Mouse (Mus musculus): ENCODE measurements around the gene Pfdn5. TPM values are rescaled to one million over a fixed set of nuclear protein-coding genes. Genes with fewer than 3 reads are reported as not detected.

The Pfdn5 gene
- polyA plus RNA-seq, 1 experiment = 476 TPM

GRCm38 (mm10) chr15:102370727-102371126, 44.8 kb downstream of the Pfdn5 start:
- Histone ChIP-seq H3K4me3 (no peak overlapping the region), H3K36me3 (ENCODE audit: control insufficient read depth, insufficient read depth) (no peaks in the 10 kb centered on the region), H3ac (ENCODE audit: control insufficient read depth, insufficient read length) (no peak overlapping the region), H3K4me2 (ENCODE audit: low read depth) (no peak overlapping the region), H3K79me2 (ENCODE audit: control insufficient read depth, insufficient read depth) (no peaks in the 10 kb centered on the region), H3K27me3 (ENCODE audit: control insufficient read depth, insufficient read depth, insufficient read length) (no peaks in the 10 kb centered on the region)
- TF ChIP-seq MAX (IDR thresholded peaks at IDR 0.05; ENCODE audit: low read depth) (no peak), SRF (IDR thresholded peaks at IDR 0.05; ENCODE audit: control insufficient read depth, insufficient read length, low read depth) (no peak), POLR2AphosphoS2 (IDR thresholded peaks at IDR 0.05; ENCODE audit: insufficient read length, low read depth) (no peak), USF1 (IDR thresholded peaks at IDR 0.05; ENCODE audit: low read depth) (no peak), TCF12 (IDR thresholded peaks at IDR 0.05; ENCODE audit: insufficient read depth, poor library complexity, severe bottlenecking) (no peak)

GRCm38 (mm10) chr15:102376453-102377162, 50.7 kb downstream of the Pfdn5 start:
- H3K36me3 ChIP-seq (ENCODE audit: control insufficient read depth, insufficient read depth) = no peaks in the 10 kb centered on the region
- H3K79me2 ChIP-seq (ENCODE audit: control insufficient read depth, insufficient read depth) = no peaks in the 10 kb centered on the region
- peak overlapping the region; percentile 89 for H3K4me2 ChIP-seq (ENCODE audit: low read depth)
- peak overlapping the region; percentile 29 for H3K4me3 ChIP-seq
- H3K27me3 ChIP-seq (ENCODE audit: control insufficient read depth, insufficient read depth, insufficient read length) = no peaks in the 10 kb centered on the region
- peak overlapping the region; percentile 12 for H3ac ChIP-seq (ENCODE audit: control insufficient read depth, insufficient read length)
- peak in 2 of 3 experiments; percentile 85 to 87 for TF ChIP-seq MYOG (IDR thresholded peaks at IDR 0.05; ENCODE audit: control insufficient read depth in 1 of 3, insufficient read depth in 1 of 3, insufficient read length in 2 of 3, low read depth in 2 of 3)
- TF ChIP-seq MYOD1 (IDR thresholded peaks at IDR 0.05; ENCODE audit: control insufficient read depth in 1 of 3, insufficient read length in 2 of 3, low read depth in 2 of 3) = peak in 2 of 3 experiments; percentile 67 to 93
- no peak for TF ChIP-seq E2F4 (IDR thresholded peaks at IDR 0.05; ENCODE audit: insufficient read depth)
- TF ChIP-seq REST (IDR thresholded peaks at IDR 0.05; ENCODE audit: insufficient read depth, insufficient read length) = peak; percentile 2
- no peak for TF ChIP-seq CEBPB (IDR thresholded peaks at IDR 0.05; ENCODE audit: insufficient read depth, poor library complexity, severe bottlenecking)
- no peak for TF ChIP-seq MAX (IDR thresholded peaks at IDR 0.05; ENCODE audit: low read depth)
- peak; percentile 97 for TF ChIP-seq POLR2AphosphoS2 (IDR thresholded peaks at IDR 0.05; ENCODE audit: insufficient read length, low read depth)
- TF ChIP-seq USF1 (IDR thresholded peaks at IDR 0.05; ENCODE audit: low read depth) = no peak
- TF ChIP-seq TCF3 (IDR thresholded peaks at IDR 0.05; ENCODE audit: insufficient read length, low read depth) = peak; percentile 33
- no peak for TF ChIP-seq SRF (IDR thresholded peaks at IDR 0.05; ENCODE audit: control insufficient read depth, insufficient read length, low read depth)
- TF ChIP-seq POLR2A (IDR thresholded peaks at IDR 0.05; ENCODE audit: insufficient read length, low read depth) = peak; percentile 95
- TF ChIP-seq TCF12 (IDR thresholded peaks at IDR 0.05; ENCODE audit: insufficient read depth, poor library complexity, severe bottlenecking) = no peak

GRCm38 (mm10) chr15:102377163-102377543, 51.2 kb downstream of the Pfdn5 start:
- Histone ChIP-seq H3K36me3 (ENCODE audit: control insufficient read depth, insufficient read depth) (no peaks in the 10 kb centered on the region), H3K79me2 (ENCODE audit: control insufficient read depth, insufficient read depth) (no peaks in the 10 kb centered on the region), H3K4me3 (peak overlapping the region; percentile 29), H3K4me2 (ENCODE audit: low read depth) (peak overlapping the region; percentile 89), H3K27me3 (ENCODE audit: control insufficient read depth, insufficient read depth, insufficient read length) (no peaks in the 10 kb centered on the region), H3ac (ENCODE audit: control insufficient read depth, insufficient read length) (no peak overlapping the region)
- peak in 2 of 3 experiments; percentile 52 to 60 for TF ChIP-seq MYOD1 (IDR thresholded peaks at IDR 0.05; ENCODE audit: control insufficient read depth in 1 of 3, insufficient read length in 2 of 3, low read depth in 2 of 3)
- peak; percentile 1 for TF ChIP-seq TCF12 (IDR thresholded peaks at IDR 0.05; ENCODE audit: insufficient read depth, poor library complexity, severe bottlenecking)
- TF ChIP-seq E2F4 (IDR thresholded peaks at IDR 0.05; ENCODE audit: insufficient read depth) = no peak
- no peak for TF ChIP-seq REST (IDR thresholded peaks at IDR 0.05; ENCODE audit: insufficient read depth, insufficient read length)
- peak in 2 of 3 experiments; percentile 33 to 71 for TF ChIP-seq MYOG (IDR thresholded peaks at IDR 0.05; ENCODE audit: control insufficient read depth in 1 of 3, insufficient read depth in 1 of 3, insufficient read length in 2 of 3, low read depth in 2 of 3)

GRCm38 (mm10) chr15:102377810-102378262, 51.9 kb downstream of the Pfdn5 start:
- Histone ChIP-seq H3K4me2 (ENCODE audit: low read depth) (peak overlapping the region; percentile 89), H3ac (ENCODE audit: control insufficient read depth, insufficient read length) (no peak overlapping the region), H3K4me3 (peak overlapping the region; percentile 29), H3K27me3 (ENCODE audit: control insufficient read depth, insufficient read depth, insufficient read length) (no peaks in the 10 kb centered on the region), H3K36me3 (ENCODE audit: control insufficient read depth, insufficient read depth) (no peaks in the 10 kb centered on the region), H3K79me2 (ENCODE audit: control insufficient read depth, insufficient read depth) (no peaks in the 10 kb centered on the region)
- peak; percentile 31 for TF ChIP-seq POLR2A (IDR thresholded peaks at IDR 0.05; ENCODE audit: insufficient read length, low read depth)
- TF ChIP-seq TCF12 (IDR thresholded peaks at IDR 0.05; ENCODE audit: insufficient read depth, poor library complexity, severe bottlenecking) = no peak
- TF ChIP-seq MYOD1 (IDR thresholded peaks at IDR 0.05; ENCODE audit: control insufficient read depth in 1 of 3, insufficient read length in 2 of 3, low read depth in 2 of 3) = peak in 2 of 3 experiments; percentile 37 to 43
- peak in 2 of 3 experiments; percentile 16 to 67 for TF ChIP-seq MYOG (IDR thresholded peaks at IDR 0.05; ENCODE audit: control insufficient read depth in 1 of 3, insufficient read depth in 1 of 3, insufficient read length in 2 of 3, low read depth in 2 of 3)

Other genes with a start within 250 kb of the Pfdn5 start
- 128 TPM for gene Tns2, start 225.7 kb upstream of the Pfdn5 start, polyA plus RNA-seq (2012; fragmentation: generic; extraction: Trizol)
- 51.0 TPM for gene Spryd3, start 189.9 kb upstream of the Pfdn5 start, polyA plus RNA-seq (2012; fragmentation: generic; extraction: Trizol)
- gene Igfbp6, start 181.8 kb upstream of the Pfdn5 start, polyA plus RNA-seq (2012; fragmentation: generic; extraction: Trizol) = 182 TPM
- 0.43 TPM for gene Soat2, start 175.6 kb upstream of the Pfdn5 start, polyA plus RNA-seq (2012; fragmentation: generic; extraction: Trizol)
- gene Zfp740, start 122.9 kb upstream of the Pfdn5 start, polyA plus RNA-seq (2012; fragmentation: generic; extraction: Trizol) = 42.3 TPM
- gene Csad, start 121.4 kb upstream of the Pfdn5 start, polyA plus RNA-seq (2012; fragmentation: generic; extraction: Trizol) = 18.8 TPM
- 2.0 TPM for gene Itgb7, start 94.2 kb upstream of the Pfdn5 start, polyA plus RNA-seq (2012; fragmentation: generic; extraction: Trizol)
- 63.8 TPM for gene Rarg, start 68.6 kb upstream of the Pfdn5 start, polyA plus RNA-seq (2012; fragmentation: generic; extraction: Trizol)
- gene Gm9918, start 55.6 kb upstream of the Pfdn5 start, polyA plus RNA-seq (2012; fragmentation: generic; extraction: Trizol) = not detected
- 83.3 TPM for gene Mfsd5, start 46.7 kb upstream of the Pfdn5 start, polyA plus RNA-seq (2012; fragmentation: generic; extraction: Trizol)
- 16.7 TPM for gene Espl1, start 29.9 kb upstream of the Pfdn5 start, polyA plus RNA-seq (2012; fragmentation: generic; extraction: Trizol)
- gene Myg1, start 5.6 kb downstream of the Pfdn5 start, polyA plus RNA-seq (2012; fragmentation: generic; extraction: Trizol) = 97.0 TPM
- gene Aaas, start 24.7 kb downstream of the Pfdn5 start, polyA plus RNA-seq (2012; fragmentation: generic; extraction: Trizol) = 57.5 TPM
- gene Sp7, start 41.1 kb downstream of the Pfdn5 start, polyA plus RNA-seq (2012; fragmentation: generic; extraction: Trizol) = 0.24 TPM
- gene Sp1, start 80.0 kb downstream of the Pfdn5 start, polyA plus RNA-seq (2012; fragmentation: generic; extraction: Trizol) = 11.7 TPM
- 0.32 TPM for gene Amhr2, start 119.3 kb downstream of the Pfdn5 start, polyA plus RNA-seq (2012; fragmentation: generic; extraction: Trizol)
- 92.9 TPM for gene Prr13, start 132.9 kb downstream of the Pfdn5 start, polyA plus RNA-seq (2012; fragmentation: generic; extraction: Trizol)
- gene Pcbp2, start 144.4 kb downstream of the Pfdn5 start, polyA plus RNA-seq (2012; fragmentation: generic; extraction: Trizol) = 892 TPM
- not detected for gene Gm10337, start 177.6 kb downstream of the Pfdn5 start, polyA plus RNA-seq (2012; fragmentation: generic; extraction: Trizol)
- gene Map3k12, start 190.9 kb downstream of the Pfdn5 start, polyA plus RNA-seq (2012; fragmentation: generic; extraction: Trizol) = 5.9 TPM
- gene Tarbp2, start 192.1 kb downstream of the Pfdn5 start, polyA plus RNA-seq (2012; fragmentation: generic; extraction: Trizol) = 76.2 TPM
- 0.84 TPM for gene Npff, start 198.8 kb downstream of the Pfdn5 start, polyA plus RNA-seq (2012; fragmentation: generic; extraction: Trizol)

Data from myocyte (in vitro differentiated cells).